9 mouse cellular contexts compared by ENCODE assay signal in the genomic region with DNA sequence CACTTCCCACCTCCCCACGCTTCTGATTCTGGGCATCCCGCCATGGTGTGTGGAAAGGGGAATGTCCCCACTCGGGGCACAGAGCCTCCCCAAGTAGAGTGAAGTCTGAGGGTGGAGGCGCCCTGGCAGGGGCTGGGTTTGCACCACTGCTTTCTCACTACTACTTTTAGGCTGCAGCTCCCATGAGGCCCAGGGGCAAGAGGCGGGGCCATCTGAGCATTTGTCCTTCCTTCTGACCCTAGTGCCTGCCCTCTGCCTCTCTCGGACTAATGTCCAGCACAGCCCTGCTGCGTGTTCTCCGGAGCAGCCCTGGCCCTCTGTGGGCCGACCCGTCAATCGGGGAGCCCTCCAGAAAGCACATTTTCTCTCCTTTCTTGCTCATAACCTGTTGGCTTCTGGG. TPM values are rescaled to one million over a fixed set of nuclear protein-coding genes. Genes with fewer than 3 reads are reported as not detected.
DNase-seq lines count a peak whose midpoint lies in the region; ATAC-seq lines count a peak whose summit lies in the region.
"Had no signal": no experiment of that assay in that cellular context is flagged by ENCODE, and none has a peak within 500 bp of the region (broad histone marks: within the 10 kb centered on the region; RNA-seq: fewer than 3 reads in every experiment).

No protein-coding gene starts in this region.

- peak overlapping the region; percentile 36 for H3K4me3 ChIP-seq in erythroblast, embryonic 14.5 days (replicated peaks)

- H3K4me1 ChIP-seq in erythroblast, embryonic 14.5 days (ENCODE audit: control insufficient read depth): peaks cover 50% of the 10 kb centered on the region

- H3K36me3 ChIP-seq in erythroblast, embryonic 14.5 days (ENCODE audit: control insufficient read depth): no peaks in the 10 kb centered on the region; the same call in 1 of the 2 replicates
- H3K36me3 ChIP-seq: G1E had no signal

- peaks cover 40% of the 10 kb centered on the region for H3K27me3 ChIP-seq in erythroblast, embryonic 14.5 days (ENCODE audit: control insufficient read depth)

- peak; percentile 32 for DNase-seq in CD4-positive helper T cell, adult 2 months (ENCODE audit: low read depth, low spot score)
- peak; percentile 99 for DNase-seq in heart, adult 11 months
- DNase-seq in kidney, postnatal 10 days: peak; percentile 65
- DNase-seq in naive thymus-derived CD4-positive, alpha-beta T cell, adult 2 months (ENCODE audit: low read depth): peak; percentile 21
- DNase-seq in urinary bladder, postnatal 10 days (ENCODE audit: low spot score): no peak
- no peak for DNase-seq in cerebellum, adult 18-20 months

- ATAC-seq in erythroblast, adult 5-6 weeks (replicated peaks; ENCODE audit: low FRiP score, poor library complexity, severe bottlenecking): no peak

- H3K9me3 ChIP-seq in erythroblast, embryonic 14.5 days (ENCODE audit: control insufficient read depth, low read length): no peaks in the 10 kb centered on the region
- H3K9me3 ChIP-seq: G1E had no signal

RNA-seq across cellular contexts. Expression of a gene that starts 59.7 kb away (rescaled TPM):
- polyA plus RNA-seq in erythroblast, embryonic 14.5 days (2012): 0.05 and 0.12 TPM in 2 replicates
- not detected in 2 replicates for total RNA-seq in erythroblast, adult 5-6 weeks (2015; ENCODE audit: low replicate concordance)
- total RNA-seq in erythroblast, adult 5-6 weeks (2017; ENCODE audit: low replicate concordance): not detected in 2 replicates
- total RNA-seq: G1E had no signal
- polyA plus RNA-seq: G1E had no signal

Comparison
In these comparisons a context has a peak if more than half of its experiments do, and no peak if none do; other contexts are left out.
1. DNase-seq: peak in CD4-positive helper T cell, adult 2 months (single experiment), heart, adult 11 months (single experiment), kidney, postnatal 10 days (single experiment) and naive thymus-derived CD4-positive, alpha-beta T cell, adult 2 months (single experiment); none in urinary bladder, postnatal 10 days (single experiment) and cerebellum, adult 18-20 months (0 of 2).